Mouse (Mus musculus) 3134 (cell line): ENCODE data around the gene Chrm3.

ENCODE experiments used
- DNase-seq: peaks from one replicate; pipeline ENCODE4 v3.0.0-alpha.2; 2011; ENCODE audit warnings: low spot score; ENCODE audit not compliant: insufficient read length; ENCODE audit errors: extremely low read depth

Chrm3 gene

GRCm38 (mm10) chr13:10237616-10238015 is 123.0 kb downstream of the Chrm3 start:
- DNase-seq = no peak

GRCm38 (mm10) chr13:10236279-10236678 is 124.4 kb downstream of the Chrm3 start:
- DNase-seq = no peak

GRCm38 (mm10) chr13:10235391-10236169 is 125.1 kb downstream of the Chrm3 start:
- DNase-seq = no peak

GRCm38 (mm10) chr13:10220403-10220802 is 140.2 kb downstream of the Chrm3 start:
- DNase-seq = no peak

- DNase-seq = no peak
Observed at GRCm38 (mm10) chr13:10212112-10212511, 148.5 kb downstream of the Chrm3 start.

- no peak for DNase-seq
Observed at GRCm38 (mm10) chr13:10210522-10211244, 150.0 kb downstream of the Chrm3 start.

GRCm38 (mm10) chr13:10199206-10199956 is 161.3 kb downstream of the Chrm3 start:
- DNase-seq = no peak

GRCm38 (mm10) chr13:10189829-10190228 is 170.8 kb downstream of the Chrm3 start:
- DNase-seq = no peak

- DNase-seq = no peak
Observed at GRCm38 (mm10) chr13:10187926-10188325, 172.7 kb downstream of the Chrm3 start.

GRCm38 (mm10) chr13:10183837-10184236 is 176.8 kb downstream of the Chrm3 start:
- no peak for DNase-seq

- DNase-seq = no peak
Observed at GRCm38 (mm10) chr13:10182756-10183155, 177.9 kb downstream of the Chrm3 start.

- no peak for DNase-seq
Observed at GRCm38 (mm10) chr13:10170529-10170928, 190.1 kb downstream of the Chrm3 start.

- DNase-seq = no peak
Observed at GRCm38 (mm10) chr13:10163354-10163753, 197.3 kb downstream of the Chrm3 start.

- DNase-seq = no peak
Observed at GRCm38 (mm10) chr13:10157496-10157895, 203.2 kb downstream of the Chrm3 start.

- no peak for DNase-seq
Observed at GRCm38 (mm10) chr13:10140573-10140972, 220.1 kb downstream of the Chrm3 start.

- DNase-seq = no peak
Observed at GRCm38 (mm10) chr13:10138878-10139277, 221.8 kb downstream of the Chrm3 start.

- no peak for DNase-seq
Observed at GRCm38 (mm10) chr13:10131064-10131463, 229.6 kb downstream of the Chrm3 start.

- no peak for DNase-seq
Observed at GRCm38 (mm10) chr13:10112211-10112610, 248.4 kb downstream of the Chrm3 start.

- DNase-seq = no peak
Observed at GRCm38 (mm10) chr13:10109542-10109941, 251.1 kb downstream of the Chrm3 start.

GRCm38 (mm10) chr13:10107331-10107730 is 253.3 kb downstream of the Chrm3 start:
- DNase-seq = no peak

GRCm38 (mm10) chr13:10090778-10091177 is 269.9 kb downstream of the Chrm3 start:
- DNase-seq = no peak
